Mouse (Mus musculus) heart, adult 2 months (tissue): ENCODE measurements around the gene Metap1d.

Experiments
- CTCF ChIP-seq: fragments of 200-600 bp; IDR thresholded peaks from 2 replicates; pipeline ENCODE4 v1.8.1; 2022; ENCODE audit warnings: antibody characterized with exemption, mild to moderate bottlenecking, moderate library complexity
- POLR2A ChIP-seq: fragments of 200-500 bp; IDR thresholded peaks from 2 replicates; pipeline ENCODE4 v1.6.1; 2011; ENCODE audit warnings: mild to moderate bottlenecking, low read depth, low read length, control low read depth; ENCODE audit not compliant: insufficient read depth

GRCm38 (mm10) chr2:71543531-71543930 lies 90.5 kb downstream of the Metap1d start:
- no peak for TF ChIP-seq POLR2A
- no peak for TF ChIP-seq CTCF
